Mouse (Mus musculus): Measurements from ENCODE around the gene Gnb1l. TPM values are rescaled to one million over a fixed set of nuclear protein-coding genes. Genes with fewer than 3 reads are reported as not detected.
A peak's percentile ranks its signal among the peaks of the same experiment; 100 is the strongest.

Gene Gnb1l
- polyA plus RNA-seq, 1 experiment from 2014 or later, result 13.3 TPM

- H3K9ac ChIP-seq (ENCODE audit: low read length), result no peak overlapping the region
- ATAC-seq (ENCODE audit: insufficient read depth, low FRiP score, low TSS enrichment) (no peak), DNase-seq (ENCODE audit: low spot score) (no peak)
- H3K36me3 ChIP-seq (ENCODE audit: control insufficient read depth, insufficient read depth, low read length), result no peaks in the 10 kb centered on the region
- no peak overlapping the region for H3K4me3 ChIP-seq (ENCODE audit: low read depth, low read length)
- no peaks in the 10 kb centered on the region for H3K4me1 ChIP-seq (ENCODE audit: control insufficient read depth, insufficient read depth, low read length)
- H3K27ac ChIP-seq (ENCODE audit: low read depth, low read length), result no peak overlapping the region
- 66% methylated on average over 8 of the region's 8 CpGs for WGBS
- H3K27me3 ChIP-seq (ENCODE audit: control insufficient read depth, insufficient read depth, low read length), result no peaks in the 10 kb centered on the region
- no peak overlapping the region for H3K4me2 ChIP-seq (ENCODE audit: low read depth)
- no peaks in the 10 kb centered on the region for H3K9me3 ChIP-seq (ENCODE audit: control insufficient read depth, low read length)
Measured at GRCm38 (mm10) chr16:18543151-18543829, 44.8 kb downstream of the Gnb1l start.

GRCm38 (mm10) chr16:18547891-18548290 is 49.4 kb downstream of the Gnb1l start:
- Histone ChIP-seq H3K27me3 (ENCODE audit: control insufficient read depth, insufficient read depth, low read length) (no peaks in the 10 kb centered on the region), H3K27ac (ENCODE audit: low read depth, low read length) (no peak overlapping the region), H3K9me3 (ENCODE audit: control insufficient read depth, low read length) (no peaks in the 10 kb centered on the region), H3K4me3 (ENCODE audit: low read depth, low read length) (no peak overlapping the region), H3K36me3 (ENCODE audit: control insufficient read depth, insufficient read depth, low read length) (no peaks in the 10 kb centered on the region), H3K9ac (ENCODE audit: low read length) (no peak overlapping the region), H3K4me1 (ENCODE audit: control insufficient read depth, insufficient read depth, low read length) (peaks cover 19% of the 10 kb centered on the region), H3K4me2 (ENCODE audit: low read depth) (no peak overlapping the region)
- 89% methylated on average over 5 of the region's 5 CpGs for WGBS
- ATAC-seq (ENCODE audit: insufficient read depth, low FRiP score, low TSS enrichment), result no peak
- no peak for DNase-seq (ENCODE audit: low spot score)

- H3K9me3 ChIP-seq (ENCODE audit: control insufficient read depth, low read length), result no peaks in the 10 kb centered on the region
- 10% methylated on average over 9 of the region's 9 CpGs for WGBS
- no peak for ATAC-seq (ENCODE audit: insufficient read depth, low FRiP score, low TSS enrichment)
- peak; percentile 73 for DNase-seq (ENCODE audit: low spot score)
- no peaks in the 10 kb centered on the region for H3K27me3 ChIP-seq (ENCODE audit: control insufficient read depth, insufficient read depth, low read length)
- H3K27ac ChIP-seq (ENCODE audit: low read depth, low read length), result no peak overlapping the region
- H3K9ac ChIP-seq (ENCODE audit: low read length), result no peak overlapping the region
- no peak overlapping the region for H3K4me3 ChIP-seq (ENCODE audit: low read depth, low read length)
- H3K36me3 ChIP-seq (ENCODE audit: control insufficient read depth, insufficient read depth, low read length), result no peaks in the 10 kb centered on the region
- H3K4me2 ChIP-seq (ENCODE audit: low read depth), result no peak overlapping the region
- H3K4me1 ChIP-seq (ENCODE audit: control insufficient read depth, insufficient read depth, low read length), result peaks cover 23% of the 10 kb centered on the region
Measured at GRCm38 (mm10) chr16:18551604-18552003, 53.1 kb downstream of the Gnb1l start.

- H3K27ac ChIP-seq (ENCODE audit: low read depth, low read length), result no peak overlapping the region
- 48% methylated on average over 11 of the region's 11 CpGs for WGBS
Measured at GRCm38 (mm10) chr16:18552106-18552710, 53.7 kb downstream of the Gnb1l start.

DNA sequence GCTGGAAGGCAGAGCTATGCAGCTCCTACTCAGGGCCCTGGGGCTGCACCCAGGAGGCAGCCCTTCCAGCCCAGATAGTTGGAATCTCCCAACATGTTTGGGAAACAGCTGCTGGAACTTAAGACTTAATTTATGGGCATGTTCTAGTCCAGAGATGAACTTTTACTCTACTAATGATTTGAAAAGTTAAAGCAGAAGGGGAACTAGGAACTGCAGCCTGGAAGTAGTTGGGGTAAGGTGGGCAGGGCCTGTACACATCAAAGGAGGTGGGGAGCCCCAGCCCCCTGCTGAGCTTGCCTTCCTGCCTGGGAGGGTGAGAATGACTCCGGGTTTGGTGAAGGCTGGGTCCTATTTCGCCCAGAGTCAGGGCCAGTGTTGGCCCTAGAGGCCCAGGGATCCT is 56.2 kb downstream of the Gnb1l start:
- Histone ChIP-seq H3K4me1 (ENCODE audit: control insufficient read depth, insufficient read depth, low read length) (peaks cover 23% of the 10 kb centered on the region), H3K27ac (ENCODE audit: low read depth, low read length) (no peak overlapping the region), H3K36me3 (ENCODE audit: control insufficient read depth, insufficient read depth, low read length) (no peaks in the 10 kb centered on the region), H3K9ac (ENCODE audit: low read length) (no peak overlapping the region), H3K9me3 (ENCODE audit: control insufficient read depth, low read length) (no peaks in the 10 kb centered on the region), H3K4me2 (ENCODE audit: low read depth) (no peak overlapping the region), H3K27me3 (ENCODE audit: control insufficient read depth, insufficient read depth, low read length) (no peaks in the 10 kb centered on the region), H3K4me3 (ENCODE audit: low read depth, low read length) (no peak overlapping the region)
- DNase-seq (ENCODE audit: low spot score) (no peak), ATAC-seq (ENCODE audit: insufficient read depth, low FRiP score, low TSS enrichment) (no peak)
- 59% methylated on average over 2 of the region's 2 CpGs for WGBS

More at GRCm38 (mm10) chr16:18552106-18552710, 53.7 kb downstream of the Gnb1l start:
- ATAC-seq (ENCODE audit: insufficient read depth, low FRiP score, low TSS enrichment) (no peak), DNase-seq (ENCODE audit: low spot score) (peak; percentile 53)
- Histone ChIP-seq H3K9ac (ENCODE audit: low read length) (no peak overlapping the region; the same call in 1 of the 2 replicates), H3K4me2 (ENCODE audit: low read depth) (no peak overlapping the region), H3K27me3 (ENCODE audit: control insufficient read depth, insufficient read depth, low read length) (no peaks in the 10 kb centered on the region), H3K4me3 (ENCODE audit: low read depth, low read length) (no peak overlapping the region), H3K9me3 (ENCODE audit: control insufficient read depth, low read length) (no peaks in the 10 kb centered on the region), H3K36me3 (ENCODE audit: control insufficient read depth, insufficient read depth, low read length) (no peaks in the 10 kb centered on the region), H3K4me1 (ENCODE audit: control insufficient read depth, insufficient read depth, low read length) (peaks cover 23% of the 10 kb centered on the region)

- H3K9me3 ChIP-seq (ENCODE audit: control insufficient read depth, low read length), result no peaks in the 10 kb centered on the region
- no peak overlapping the region for H3K27ac ChIP-seq (ENCODE audit: low read depth, low read length)
- peak; percentile 48 for DNase-seq (ENCODE audit: low spot score)
- no peak for ATAC-seq (ENCODE audit: insufficient read depth, low FRiP score, low TSS enrichment)
- H3K4me1 ChIP-seq (ENCODE audit: control insufficient read depth, insufficient read depth, low read length), result peaks cover 23% of the 10 kb centered on the region
- H3K4me2 ChIP-seq (ENCODE audit: low read depth), result no peak overlapping the region
- no peak overlapping the region for H3K4me3 ChIP-seq (ENCODE audit: low read depth, low read length)
- H3K36me3 ChIP-seq (ENCODE audit: control insufficient read depth, insufficient read depth, low read length), result no peaks in the 10 kb centered on the region
- 60% methylated on average over 17 of the region's 17 CpGs for WGBS
- H3K27me3 ChIP-seq (ENCODE audit: control insufficient read depth, insufficient read depth, low read length), result no peaks in the 10 kb centered on the region
- no peak overlapping the region for H3K9ac ChIP-seq (ENCODE audit: low read length)
Measured at GRCm38 (mm10) chr16:18555235-18555935, 56.9 kb downstream of the Gnb1l start.

DNA sequence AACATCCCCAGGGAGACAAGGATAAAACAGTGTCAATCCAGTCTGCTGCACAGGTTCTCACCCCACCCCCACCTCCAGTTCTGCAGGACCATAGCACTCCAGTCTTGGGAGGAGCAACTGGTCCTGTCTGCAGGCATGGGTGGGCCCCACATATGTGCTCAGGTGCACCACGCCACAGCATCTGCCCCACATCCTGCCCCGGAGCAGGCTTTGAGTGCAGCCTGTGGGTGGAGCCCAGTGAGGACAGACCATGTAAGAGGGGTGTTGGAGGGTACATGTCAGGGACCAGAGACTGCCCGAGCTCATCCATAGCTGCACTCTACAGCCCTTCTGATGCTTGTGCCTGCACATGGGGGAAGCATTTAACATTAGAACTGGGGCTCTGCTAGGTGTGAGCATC is 57.9 kb downstream of the Gnb1l start:
- Histone ChIP-seq H3K4me1 (ENCODE audit: control insufficient read depth, insufficient read depth, low read length) (peaks cover 17% of the 10 kb centered on the region), H3K9ac (ENCODE audit: low read length) (no peak overlapping the region), H3K27ac (ENCODE audit: low read depth, low read length) (no peak overlapping the region), H3K27me3 (ENCODE audit: control insufficient read depth, insufficient read depth, low read length) (no peaks in the 10 kb centered on the region), H3K4me2 (ENCODE audit: low read depth) (no peak overlapping the region), H3K9me3 (ENCODE audit: control insufficient read depth, low read length) (no peaks in the 10 kb centered on the region), H3K36me3 (ENCODE audit: control insufficient read depth, insufficient read depth, low read length) (no peaks in the 10 kb centered on the region), H3K4me3 (ENCODE audit: low read depth, low read length) (no peak overlapping the region)
- WGBS, result 70% methylated on average over 3 of the region's 3 CpGs
- no peak for ATAC-seq (ENCODE audit: insufficient read depth, low FRiP score, low TSS enrichment)
- no peak for DNase-seq (ENCODE audit: low spot score)

- H3K4me3 ChIP-seq (ENCODE audit: low read depth, low read length), result no peak overlapping the region
- H3K27ac ChIP-seq (ENCODE audit: low read depth, low read length), result no peak overlapping the region
- no peaks in the 10 kb centered on the region for H3K36me3 ChIP-seq (ENCODE audit: control insufficient read depth, insufficient read depth, low read length)
- no peak for ATAC-seq (ENCODE audit: insufficient read depth, low FRiP score, low TSS enrichment)
- no peak for DNase-seq (ENCODE audit: low spot score)
- H3K9ac ChIP-seq (ENCODE audit: low read length), result no peak overlapping the region
- H3K9me3 ChIP-seq (ENCODE audit: control insufficient read depth, low read length), result no peaks in the 10 kb centered on the region
- no peaks in the 10 kb centered on the region for H3K4me1 ChIP-seq (ENCODE audit: control insufficient read depth, insufficient read depth, low read length)
- no peaks in the 10 kb centered on the region for H3K27me3 ChIP-seq (ENCODE audit: control insufficient read depth, insufficient read depth, low read length)
- 81% methylated on average over 2 of the region's 2 CpGs for WGBS
- no peak overlapping the region for H3K4me2 ChIP-seq (ENCODE audit: low read depth)
Measured at GRCm38 (mm10) chr16:18564472-18564871, 66.0 kb downstream of the Gnb1l start.

All from neural tube, embryonic 11.5 days (tissue).